Mouse (Mus musculus) hindbrain, embryonic 14.5 days (tissue): ENCODE measurements around the gene Tgm2. TPM values are rescaled to one million over a fixed set of nuclear protein-coding genes. Genes with fewer than 3 reads are reported as not detected.

ENCODE experiments used
- ATAC-seq: fragments of 200-750 bp; cut with Nextera tagmentation; 2 replicates; pipeline ENCODE4 v1.8.0; 2017; ENCODE audit warnings: moderate number of reproducible peaks, mild to moderate bottlenecking, moderate TSS enrichment, moderate library complexity; ENCODE audit not compliant: low FRiP score
- DNase-seq: peaks from one replicate; pipeline ENCODE4 v3.0.0-alpha.2; 2015; ENCODE audit warnings: low spot score
- H3K27ac ChIP-seq: fragments of 300-500 bp; sonication (generic); 2 replicates; pipeline ENCODE4 v1.5.1; 2014; ENCODE audit warnings: mild to moderate bottlenecking, moderate library complexity
- H3K27me3 ChIP-seq: fragments of 300-500 bp; sonication (generic); 2 replicates; pipeline ENCODE4 v1.6.1; 2014; ENCODE audit warnings: mild to moderate bottlenecking, low read length, mixed read lengths; ENCODE audit not compliant: control insufficient read depth, insufficient read depth
- H3K36me3 ChIP-seq: fragments of 300-500 bp; sonication (generic); replicated peaks from 2 replicates; pipeline ENCODE4 v1.6.1; 2014; ENCODE audit not compliant: control insufficient read depth, insufficient read depth
- H3K4me1 ChIP-seq: fragments of 300-500 bp; sonication (generic); replicated peaks from 2 replicates; pipeline ENCODE4 v1.6.1; 2014; ENCODE audit warnings: antibody characterized with exemption, low read length, mixed read lengths; ENCODE audit not compliant: control insufficient read depth, insufficient read depth
- H3K4me2 ChIP-seq: fragments of 300-500 bp; sonication (generic); replicated peaks from 2 replicates; pipeline ENCODE4 v1.6.1; 2014; ENCODE audit warnings: mild to moderate bottlenecking, moderate library complexity
- H3K4me3 ChIP-seq: fragments of 300-500 bp; sonication (generic); replicated peaks from 2 replicates; pipeline ENCODE4 v1.5.1; 2014; ENCODE audit warnings: mild to moderate bottlenecking, low read length
- H3K9ac ChIP-seq: fragments of 300-500 bp; sonication (generic); 2 replicates; pipeline ENCODE4 v1.6.1; 2014
- H3K9me3 ChIP-seq: fragments of 300-500 bp; sonication (generic); 2 replicates; pipeline ENCODE4 v1.6.1; 2016; ENCODE audit warnings: low read length; ENCODE audit not compliant: control insufficient read depth
- WGBS: fragments of 180-500 bp; shearing (Covaris S2); extraction: QIAGEN DNeasy Blood & Tissue Kit; methylation state at CpG from one replicate; pipeline ENCODE4 v1.1.7; 2014; 5-methylcytosine and 5-hydroxymethylcytosine counted together
- polyA plus RNA-seq: library from polyadenylated mRNA; unstranded; fragments of >200 nt; fragmentation: Nextera tagmentation; extraction: Ambion mirVana; gene quantifications from 2 replicates; pipeline ENCODE4 v1.2.1, GENCODE M21; 2014

Gene Tgm2
- polyA plus RNA-seq, 1 experiment from 2014 or later, result 6.1 TPM

DNA sequence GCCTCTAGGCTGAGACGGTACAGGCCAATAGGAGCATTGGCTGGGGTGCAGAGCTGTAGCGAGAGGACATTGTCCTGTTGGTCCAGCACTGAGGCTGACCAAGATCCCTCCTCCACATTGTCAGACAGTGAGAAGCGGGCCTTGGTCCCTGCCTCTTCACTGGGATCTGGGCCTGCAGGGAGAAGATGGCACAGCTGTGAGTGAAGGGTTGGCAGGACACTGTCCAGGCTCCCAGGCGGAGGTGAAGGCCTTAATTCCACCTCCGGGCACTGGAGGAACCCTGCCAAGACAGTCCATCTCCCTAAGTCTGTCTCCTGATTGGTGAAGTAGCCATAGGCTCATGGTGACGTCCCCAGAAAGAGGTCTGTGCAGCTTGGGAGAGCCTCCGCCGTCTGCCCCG lies 7.5 kb downstream of the Tgm2 start:
- Histone ChIP-seq H3K9ac (no peak overlapping the region), H3K36me3 (no peaks in the 10 kb centered on the region), H3K4me3 (no peak overlapping the region), H3K9me3 (no peaks in the 10 kb centered on the region), H3K27ac (no peak overlapping the region), H3K27me3 (no peaks in the 10 kb centered on the region), H3K4me2 (no peak overlapping the region), H3K4me1 (no peaks in the 10 kb centered on the region)
- ATAC-seq (no peak), DNase-seq (no peak)
- 96% methylated on average over 9 of the region's 9 CpGs for WGBS

GRCm38 (mm10) chr2:158137771-158138170 lies 8.5 kb downstream of the Tgm2 start:
- Histone ChIP-seq H3K27ac (no peak overlapping the region), H3K9ac (no peak overlapping the region), H3K9me3 (no peaks in the 10 kb centered on the region), H3K4me2 (no peak overlapping the region), H3K4me1 (no peaks in the 10 kb centered on the region), H3K36me3 (no peaks in the 10 kb centered on the region), H3K27me3 (no peaks in the 10 kb centered on the region), H3K4me3 (no peak overlapping the region)
- no peak for DNase-seq
- ATAC-seq, result no peak
- WGBS, result 89% methylated on average over 12 of the region's 12 CpGs

DNA sequence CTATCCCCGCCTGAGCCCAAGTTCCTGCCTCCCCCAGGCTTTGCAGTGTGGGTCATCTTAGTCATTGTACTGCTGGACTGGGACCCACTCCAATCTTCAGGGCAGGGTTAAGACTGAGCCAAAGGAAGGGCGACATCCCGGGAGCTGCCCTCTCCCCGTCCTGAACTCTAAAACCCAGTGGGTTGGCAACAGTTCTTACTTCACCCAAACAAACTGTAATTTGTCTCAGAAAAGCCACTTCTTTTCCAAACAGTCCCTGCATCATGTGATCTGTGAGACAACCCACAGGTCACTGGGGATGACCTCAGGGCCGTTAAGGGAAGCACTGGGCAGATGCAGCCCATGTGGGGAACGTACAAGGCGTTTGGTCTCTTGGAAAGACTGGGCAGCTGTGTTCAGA lies 10.0 kb downstream of the Tgm2 start:
- Histone ChIP-seq H3K27ac (no peak overlapping the region), H3K27me3 (no peaks in the 10 kb centered on the region), H3K4me3 (no peak overlapping the region), H3K9me3 (no peaks in the 10 kb centered on the region), H3K4me1 (no peaks in the 10 kb centered on the region), H3K36me3 (no peaks in the 10 kb centered on the region), H3K4me2 (no peak overlapping the region), H3K9ac (no peak overlapping the region)
- WGBS, result 57% methylated on average over 7 of the region's 7 CpGs
- DNase-seq (no peak), ATAC-seq (no peak)

DNA sequence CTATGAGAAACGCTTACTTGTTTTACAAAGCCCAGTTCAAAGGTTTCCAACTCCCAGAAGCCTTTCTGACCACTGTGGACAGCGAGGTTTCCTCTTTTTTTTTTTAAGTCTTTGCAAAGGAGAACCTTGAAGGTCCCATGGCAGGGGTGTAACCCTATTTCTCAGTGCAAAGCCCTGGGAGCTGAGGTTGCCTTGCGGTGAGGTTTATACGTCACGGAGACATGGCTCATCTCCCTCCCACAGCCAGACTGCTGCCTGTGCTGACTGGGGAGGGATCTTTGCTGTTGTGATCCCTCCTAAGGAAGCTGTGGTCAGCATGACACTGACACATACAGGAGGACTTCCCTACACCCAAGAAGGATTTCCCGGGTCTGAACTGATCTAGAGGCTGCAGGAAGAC lies 13.2 kb downstream of the Tgm2 start:
- H3K36me3 ChIP-seq, result no peaks in the 10 kb centered on the region
- H3K27ac ChIP-seq, result no peak overlapping the region
- H3K4me2 ChIP-seq, result no peak overlapping the region
- no peak for DNase-seq
- H3K27me3 ChIP-seq, result no peaks in the 10 kb centered on the region
- H3K4me1 ChIP-seq, result no peaks in the 10 kb centered on the region; the same call in 1 of the 2 replicates
- no peaks in the 10 kb centered on the region for H3K9me3 ChIP-seq
- H3K4me3 ChIP-seq, result no peak overlapping the region
- H3K9ac ChIP-seq, result no peak overlapping the region
- ATAC-seq, result no peak
- 77% methylated on average over 6 of the region's 6 CpGs for WGBS

- WGBS, result 86% methylated on average over 10 of the region's 10 CpGs
- Histone ChIP-seq H3K4me3 (no peak overlapping the region), H3K27ac (no peak overlapping the region), H3K27me3 (no peaks in the 10 kb centered on the region), H3K9me3 (no peaks in the 10 kb centered on the region), H3K4me2 (no peak overlapping the region), H3K36me3 (no peaks in the 10 kb centered on the region), H3K9ac (no peak overlapping the region), H3K4me1 (no peaks in the 10 kb centered on the region; the same call in 1 of the 2 replicates)
- ATAC-seq (no peak), DNase-seq (no peak)
These were observed 13.9 kb downstream of the Tgm2 start for GRCm38 (mm10) chr2:158132320-158132719.

DNA sequence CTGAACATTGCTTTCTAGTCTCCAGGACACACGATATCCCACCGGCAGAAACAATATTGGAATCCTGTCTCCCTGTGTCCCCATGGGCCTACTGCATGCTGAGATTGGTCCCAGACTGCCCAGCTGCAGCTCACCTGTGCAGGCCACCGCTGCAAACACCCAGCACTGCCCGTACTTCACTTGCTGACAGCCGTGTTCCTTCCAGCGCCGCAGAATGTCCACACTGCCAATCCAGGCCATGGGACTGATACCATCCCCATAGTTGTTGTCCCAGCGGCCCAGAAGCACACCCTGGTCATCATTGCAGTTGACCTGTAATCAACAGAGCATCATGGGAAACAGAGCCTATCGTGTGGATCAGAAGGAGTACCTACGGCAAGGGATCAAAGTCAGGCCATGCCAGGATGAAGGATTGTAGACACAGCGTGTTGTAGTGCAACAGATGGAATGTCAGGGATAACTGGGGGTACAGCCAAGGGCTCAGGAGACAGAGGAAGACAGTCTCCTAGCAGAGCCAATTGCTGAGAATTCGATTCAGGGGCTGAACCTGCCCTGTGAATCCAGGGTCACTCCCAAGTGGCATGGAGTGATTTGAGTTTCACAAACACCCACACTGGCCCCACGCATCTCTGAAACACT lies 14.9 kb downstream of the Tgm2 start:
- 96% methylated on average over 13 of the region's 13 CpGs for WGBS
- no peak overlapping the region for H3K9ac ChIP-seq

GRCm38 (mm10) chr2:158130391-158130986 lies 15.7 kb downstream of the Tgm2 start:
- H3K27me3 ChIP-seq, result no peaks in the 10 kb centered on the region
- H3K9ac ChIP-seq, result no peak overlapping the region
- 58% methylated on average over 5 of the region's 5 CpGs for WGBS
- no peaks in the 10 kb centered on the region for H3K36me3 ChIP-seq
- no peak for DNase-seq
- H3K4me3 ChIP-seq, result no peak overlapping the region
- no peaks in the 10 kb centered on the region; the same call in 1 of the 2 replicates for H3K4me1 ChIP-seq
- no peak overlapping the region for H3K4me2 ChIP-seq
- no peak for ATAC-seq
- H3K27ac ChIP-seq, result no peak overlapping the region
- no peaks in the 10 kb centered on the region for H3K9me3 ChIP-seq

More for the DNA sequence above, 14.9 kb downstream of the Tgm2 start:
- DNase-seq (no peak), ATAC-seq (no peak)
- Histone ChIP-seq H3K9me3 (no peaks in the 10 kb centered on the region), H3K4me1 (no peaks in the 10 kb centered on the region; the same call in 1 of the 2 replicates), H3K27me3 (no peaks in the 10 kb centered on the region), H3K4me3 (no peak overlapping the region), H3K27ac (no peak overlapping the region), H3K36me3 (no peaks in the 10 kb centered on the region), H3K4me2 (no peak overlapping the region)

DNA sequence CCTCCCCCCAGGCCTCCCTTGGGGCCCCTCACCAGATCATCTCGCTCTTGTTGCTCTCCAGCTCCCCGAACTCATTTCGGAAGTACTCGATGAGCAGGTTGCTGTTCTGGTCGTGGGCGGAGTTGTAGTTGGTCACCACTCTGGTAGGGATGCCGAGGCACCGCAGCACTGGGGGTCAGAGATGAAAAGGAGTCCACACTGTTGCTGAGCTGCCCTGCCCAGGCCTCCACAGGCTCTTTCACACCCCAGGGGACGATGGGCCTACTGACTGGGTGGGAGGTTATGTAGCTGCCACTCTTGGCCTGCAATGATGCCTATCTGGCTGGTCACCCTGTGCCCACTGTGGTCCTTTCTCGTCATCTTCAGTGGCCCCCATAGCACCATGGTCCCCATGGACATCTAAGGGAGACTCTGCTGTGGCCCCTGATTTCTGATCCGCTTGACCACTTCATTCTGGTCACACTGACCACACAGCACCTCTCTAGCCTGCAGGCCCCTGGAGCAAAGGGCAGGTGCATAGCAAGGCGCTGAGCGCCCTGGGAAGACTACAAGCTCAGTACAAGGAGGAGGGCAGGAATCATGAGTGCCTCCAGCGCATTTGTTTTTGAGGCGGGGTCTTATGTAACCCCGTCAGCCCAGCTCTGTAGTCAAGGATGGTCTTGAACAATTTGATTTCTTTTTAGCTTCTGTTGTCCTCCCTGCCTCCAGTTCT lies 16.8 kb downstream of the Tgm2 start:
- H3K9ac ChIP-seq, result no peak overlapping the region
- no peak for ATAC-seq
- no peak for DNase-seq

DNA sequence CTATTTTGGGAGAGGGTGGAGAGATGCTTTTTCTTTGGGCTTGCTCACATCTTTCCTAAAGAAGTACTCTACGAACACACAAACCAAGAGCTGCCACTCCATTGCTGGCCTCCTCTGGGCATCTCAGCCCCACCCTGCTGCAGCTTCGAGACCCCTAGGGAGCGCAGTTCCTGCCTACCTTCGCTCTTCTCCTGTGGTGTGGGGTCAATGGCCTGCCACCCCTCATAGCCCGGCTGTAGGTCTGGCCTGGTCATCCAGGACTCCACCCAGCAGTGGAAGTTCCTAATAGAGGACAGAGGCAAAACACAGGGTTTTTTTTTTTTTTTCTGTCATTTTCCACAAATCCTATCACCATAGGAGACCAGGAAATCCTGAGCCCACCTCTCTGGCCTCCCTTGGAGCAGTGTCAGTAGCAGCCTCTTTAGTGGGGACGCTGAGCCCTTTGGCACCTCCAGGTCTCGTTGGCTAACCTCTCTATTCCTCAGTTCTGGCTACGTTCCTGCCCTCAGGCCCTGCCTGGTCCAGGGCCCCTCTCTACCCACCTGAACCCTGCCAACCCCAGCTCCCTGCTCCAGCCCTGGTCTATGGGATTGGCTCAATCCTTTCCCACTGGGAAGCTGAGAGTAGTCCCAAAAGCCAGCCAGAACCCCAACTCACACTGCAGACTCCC lies 17.6 kb downstream of the Tgm2 start:
- H3K4me1 ChIP-seq, result no peaks in the 10 kb centered on the region; the same call in 1 of the 2 replicates
- no peaks in the 10 kb centered on the region for H3K27me3 ChIP-seq
- DNase-seq (no peak), ATAC-seq (no peak)
- no peaks in the 10 kb centered on the region for H3K36me3 ChIP-seq
- WGBS, result 86% methylated on average over 8 of the region's 8 CpGs
- H3K9ac ChIP-seq, result no peak overlapping the region
- H3K4me3 ChIP-seq, result no peak overlapping the region
- H3K4me2 ChIP-seq, result no peak overlapping the region
- no peak overlapping the region for H3K27ac ChIP-seq
- H3K9me3 ChIP-seq, result no peaks in the 10 kb centered on the region

More for the DNA sequence above, 16.8 kb downstream of the Tgm2 start:
- Histone ChIP-seq H3K4me3 (no peak overlapping the region), H3K4me2 (no peak overlapping the region), H3K27me3 (no peaks in the 10 kb centered on the region), H3K9me3 (no peaks in the 10 kb centered on the region), H3K27ac (no peak overlapping the region), H3K4me1 (no peaks in the 10 kb centered on the region; the same call in 1 of the 2 replicates), H3K36me3 (no peaks in the 10 kb centered on the region)
- 90% methylated on average over 16 of the region's 16 CpGs for WGBS
